Mouse (Mus musculus) adrenal gland, postnatal 36 days (tissue): ENCODE measurements at regions not wholly inside any gene's neighbourhood (a gene's known extent, or its start where the extent isn't known, plus 50 kb on each side); places are given as distances from the start of the nearest gene placed in this dataset.

ENCODE experiments used
- DNase-seq, 2 experiments: peaks; one replicate each; pipeline ENCODE4 v3.0.0; 2021; ENCODE audit warnings: mixed read lengths in 1 of 2

GRCm38 (mm10) chr17:87202958-87203720, 62.6 kb downstream of the Mcfd2 start:
- DNase-seq, result peak in 1 of 2 experiments; percentile 38

- DNase-seq, result peak; percentile 89 to 90
Observed at GRCm38 (mm10) chr17:87202490-87202889, 63.2 kb downstream of the Mcfd2 start.

DNA sequence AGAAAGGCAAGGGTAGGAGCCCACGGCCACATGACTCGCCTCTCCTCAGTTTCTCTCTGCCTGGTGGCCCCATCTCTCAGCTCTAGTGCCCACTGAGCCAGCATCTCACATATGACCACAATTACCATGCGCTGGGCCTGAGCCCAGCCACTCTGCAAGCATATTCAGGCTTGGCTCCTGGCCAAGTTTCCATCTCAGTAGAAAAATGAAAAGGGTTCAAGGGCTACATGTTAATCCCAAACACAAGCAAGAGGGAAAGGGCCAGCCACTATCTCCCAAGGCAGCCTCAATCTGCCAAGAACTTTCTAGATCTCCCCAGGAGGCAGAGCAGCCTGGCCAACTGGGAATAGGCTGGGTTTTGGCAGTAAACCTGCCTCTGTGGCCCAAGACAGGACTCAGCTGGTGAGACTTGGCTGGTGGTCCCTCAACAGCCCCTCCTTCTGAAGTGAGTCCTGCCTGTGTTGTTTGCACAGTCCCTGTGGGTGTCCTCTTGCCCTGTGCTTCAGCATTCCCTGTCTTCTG, 65.0 kb downstream of the Mcfd2 start:
- peak; percentile 66 to 77 for DNase-seq

DNA sequence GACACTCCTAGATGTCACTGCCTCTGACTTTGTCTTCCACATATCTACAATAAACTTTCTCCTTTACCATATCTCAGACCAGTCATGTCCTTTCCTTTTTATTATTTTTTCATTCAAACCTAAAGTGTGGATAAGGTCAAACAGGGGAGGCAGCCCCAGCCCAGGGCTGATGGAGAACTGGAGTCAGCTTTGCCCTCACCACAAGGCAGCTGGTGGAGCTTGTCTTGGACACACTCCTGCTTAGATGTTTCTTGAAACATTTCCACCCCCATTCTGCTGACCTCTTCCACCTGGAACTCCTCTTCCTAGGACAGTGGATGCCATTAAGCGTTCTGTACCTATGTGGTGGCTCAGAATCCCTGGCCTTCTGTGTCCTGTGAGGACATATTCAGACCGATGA, 65.6 kb downstream of the Mcfd2 start:
- no peak for DNase-seq

GRCm38 (mm10) chr17:87199134-87199533, 66.6 kb downstream of the Mcfd2 start:
- no peak for DNase-seq

DNA sequence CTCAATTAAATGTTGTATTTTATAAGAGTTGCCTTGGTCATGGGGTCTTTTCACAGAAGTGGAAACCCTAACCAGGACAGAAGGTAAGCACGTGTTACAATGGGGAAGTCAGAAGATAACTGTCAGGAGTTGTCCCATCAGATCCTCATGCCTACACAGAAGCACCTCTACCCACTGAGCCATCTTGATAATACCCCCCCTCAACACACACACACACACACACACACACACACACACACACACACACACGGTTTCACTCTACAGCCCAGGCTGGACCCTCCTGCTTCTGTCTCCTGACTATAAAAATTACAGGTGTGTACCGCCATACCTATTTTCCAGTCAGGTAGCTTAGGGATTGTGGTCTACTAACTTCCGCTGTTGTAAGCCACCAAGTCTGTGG, 68.3 kb downstream of the Mcfd2 start:
- DNase-seq, result no peak

GRCm38 (mm10) chr17:87194639-87195038, 71.1 kb downstream of the Mcfd2 start:
- DNase-seq, result no peak

- no peak for DNase-seq
Observed at GRCm38 (mm10) chr17:87193482-87193881, 72.3 kb downstream of the Mcfd2 start.

GRCm38 (mm10) chr17:87189670-87190069, 76.1 kb downstream of the Mcfd2 start:
- DNase-seq, result no peak
